Mouse (Mus musculus) CD4-positive, CD25-positive, alpha-beta regulatory T cell (primary cell): ENCODE data around the gene Pnp2. TPM values are rescaled to one million over a fixed set of nuclear protein-coding genes. Genes with fewer than 3 reads are reported as not detected.

Experiments
- polyA plus RNA-seq: library from polyadenylated mRNA; unstranded; fragments of 100-300 nt; shearing (Covaris generic); gene quantifications from one replicate; pipeline ENCODE4 v1.2.1, GENCODE M21; 2017

The Pnp2 gene
- polyA plus RNA-seq, result 0.36 TPM

GRCm38 (mm10) chr14:50955942-50956508, at the start of gene Pnp2:
TSS of gene Pnp2 (plus strand) at chr14:50955992.

GRCm38 (mm10) chr14:50924281-50925064, 31.3 kb upstream of the Pnp2 start, which contains the start of the genes Osgep and Apex1:
TSS of gene Osgep (minus strand) at chr14:50924893.
TSS of gene Apex1 (plus strand) at chr14:50924968.

GRCm38 (mm10) chr14:50930754-50931492, 24.9 kb upstream of the Pnp2 start, which contains the start of the genes Pip4p1 and Pnp:
TSS of gene Pip4p1 (minus strand) at chr14:50930856.
TSS of gene Pnp (plus strand) at chr14:50931082.

GRCm38 (mm10) chr14:50943932-50944667, 11.7 kb upstream of the Pnp2 start, which contains the start of gene Gm49342:
TSS of gene Gm49342 (plus strand) at chr14:50944517.

GRCm38 (mm10) chr14:51007152-51007801, 51.5 kb downstream of the Pnp2 start, which contains the start of gene Rnase10:
TSS of gene Rnase10 (plus strand) at chr14:51007751.

Other genes with a start within 250 kb of the Pnp2 start
- gene Olfr748, start 248.6 kb upstream of the Pnp2 start, polyA plus RNA-seq, result 0.08 TPM
- gene Olfr749, start 210.9 kb upstream of the Pnp2 start, polyA plus RNA-seq, result 0.18 TPM
- gene Ttc5, start 170.5 kb upstream of the Pnp2 start, polyA plus RNA-seq, result 119 TPM
- gene Ccnb1ip1, start 148.3 kb upstream of the Pnp2 start, polyA plus RNA-seq, result not detected
- gene Parp2, start 148.2 kb upstream of the Pnp2 start, polyA plus RNA-seq, result 78.8 TPM
- gene Tep1, start 85.4 kb upstream of the Pnp2 start, polyA plus RNA-seq, result 20.9 TPM
- 0.12 TPM for gene Klhl33, start 58.5 kb upstream of the Pnp2 start, polyA plus RNA-seq
- 106 TPM for gene Osgep, start 31.1 kb upstream of the Pnp2 start, polyA plus RNA-seq
- 67.8 TPM for gene Apex1, start 31.0 kb upstream of the Pnp2 start, polyA plus RNA-seq
- gene Pip4p1, start 25.1 kb upstream of the Pnp2 start, polyA plus RNA-seq, result 76.7 TPM
- 45.5 TPM for gene Pnp, start 24.9 kb upstream of the Pnp2 start, polyA plus RNA-seq
- not detected for gene Gm49342, start 11.5 kb upstream of the Pnp2 start, polyA plus RNA-seq
- not detected for gene Rnase10, start 51.8 kb downstream of the Pnp2 start, polyA plus RNA-seq
- not detected for gene Rnase9, start 85.9 kb downstream of the Pnp2 start, polyA plus RNA-seq
- gene Rnase11, start 94.2 kb downstream of the Pnp2 start, polyA plus RNA-seq, result not detected
- gene Rnase12, start 101.7 kb downstream of the Pnp2 start, polyA plus RNA-seq, result not detected
- 0.20 TPM for gene Olfr750, start 118.4 kb downstream of the Pnp2 start, polyA plus RNA-seq
- gene Rnase4, start 135.1 kb downstream of the Pnp2 start, polyA plus RNA-seq, result 12.8 TPM
- gene Ang, start 135.2 kb downstream of the Pnp2 start, polyA plus RNA-seq, result 3.1 TPM
- not detected for gene Eddm3b, start 158.4 kb downstream of the Pnp2 start, polyA plus RNA-seq
- 1.1 TPM for gene Rnase6, start 167.9 kb downstream of the Pnp2 start, polyA plus RNA-seq
- gene Rnase1, start 190.8 kb downstream of the Pnp2 start, polyA plus RNA-seq, result not detected
- gene Rnase2b, start 206.3 kb downstream of the Pnp2 start, polyA plus RNA-seq, result not detected
- gene Ang2, start 243.2 kb downstream of the Pnp2 start, polyA plus RNA-seq, result not detected
- not detected for gene Ear14, start 247.4 kb downstream of the Pnp2 start, polyA plus RNA-seq